Mouse (Mus musculus): ENCODE measurements at regions not wholly inside any gene's neighbourhood (a gene's known extent, or its start where the extent isn't known, plus 50 kb on each side); places are given as distances from the start of the nearest gene placed in this dataset.

GRCm38 (mm10) chr11:54187377-54187776 is 62.1 kb downstream of the Csf2 start:
- TF ChIP-seq CTCF (IDR thresholded peaks at IDR 0.05; ENCODE audit: borderline replicate concordance, insufficient read depth, low read length), result no peak
- no peak for TF ChIP-seq POLR2A (IDR thresholded peaks at IDR 0.05; ENCODE audit: low read depth, low read length)

All from embryonic fibroblast, embryonic 13.5 days (primary cell).